Mouse (Mus musculus) retina, postnatal 7 days (tissue): ENCODE results near the gene G3bp1.

ENCODE experiments used
- DNase-seq: peaks from one replicate; pipeline ENCODE4 v3.0.0-alpha.2; 2012; ENCODE audit warnings: low read depth, low spot score

G3bp1 gene

DNA sequence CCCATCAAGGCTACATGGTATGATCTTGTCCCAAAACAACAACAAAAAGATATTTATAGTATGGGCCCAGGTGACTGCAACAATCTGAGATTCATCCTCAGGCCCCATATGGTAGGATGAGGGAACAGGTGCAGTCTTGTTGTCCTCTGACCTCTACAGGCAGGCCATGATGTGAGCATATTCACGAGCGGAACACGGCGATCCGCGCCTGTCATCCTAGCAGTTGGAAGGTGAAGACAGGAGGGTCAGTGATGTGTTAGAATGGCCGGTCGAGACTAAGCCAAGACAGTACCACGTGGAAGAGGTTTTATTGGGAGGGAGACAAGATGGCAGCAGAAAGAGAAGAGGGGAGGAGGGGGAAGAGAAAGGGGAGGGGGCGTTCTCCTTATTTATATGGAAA is 4.8 kb upstream of the G3bp1 start:
- DNase-seq: no peak

DNA sequence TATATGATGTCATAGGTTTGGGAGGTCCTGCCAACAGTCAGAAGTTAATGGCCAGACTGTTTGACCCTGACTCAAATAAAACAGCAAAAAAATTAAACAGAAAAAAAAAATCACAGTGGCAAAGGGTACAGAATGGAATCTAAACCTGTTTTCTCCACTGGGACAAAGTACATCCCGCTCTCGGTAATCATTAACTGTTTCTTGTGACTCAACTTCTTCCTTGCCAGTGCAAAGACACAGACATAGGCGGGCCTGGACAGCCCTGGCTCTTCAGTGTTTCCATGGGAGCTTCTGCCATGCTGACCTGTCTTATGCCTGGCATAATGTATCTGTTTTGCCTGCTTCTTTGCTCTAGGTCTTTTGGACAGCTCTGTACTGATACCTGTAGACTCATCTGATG is 4.3 kb upstream of the G3bp1 start:
- DNase-seq: no peak

DNA sequence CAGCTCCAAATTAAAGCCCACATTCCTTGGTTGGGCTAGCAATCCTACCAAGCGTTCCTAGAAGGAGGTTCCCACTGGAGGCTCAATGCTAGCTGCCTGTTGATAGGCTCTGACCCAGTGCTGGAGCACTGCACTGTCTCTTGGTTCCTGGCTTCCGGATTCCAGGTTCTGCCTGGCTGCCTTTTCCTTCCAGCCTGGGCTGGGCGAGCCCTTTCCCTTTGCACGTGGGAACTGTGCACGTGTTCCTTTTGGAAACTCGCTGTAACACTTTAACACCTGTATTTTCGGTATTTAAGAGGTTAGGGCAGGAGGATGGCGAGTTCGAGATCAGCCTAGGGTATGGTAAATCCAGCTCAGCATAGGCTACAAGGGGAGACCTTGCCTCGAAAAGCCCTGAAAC is 1.5 kb upstream of the G3bp1 start:
- no peak for DNase-seq

DNA sequence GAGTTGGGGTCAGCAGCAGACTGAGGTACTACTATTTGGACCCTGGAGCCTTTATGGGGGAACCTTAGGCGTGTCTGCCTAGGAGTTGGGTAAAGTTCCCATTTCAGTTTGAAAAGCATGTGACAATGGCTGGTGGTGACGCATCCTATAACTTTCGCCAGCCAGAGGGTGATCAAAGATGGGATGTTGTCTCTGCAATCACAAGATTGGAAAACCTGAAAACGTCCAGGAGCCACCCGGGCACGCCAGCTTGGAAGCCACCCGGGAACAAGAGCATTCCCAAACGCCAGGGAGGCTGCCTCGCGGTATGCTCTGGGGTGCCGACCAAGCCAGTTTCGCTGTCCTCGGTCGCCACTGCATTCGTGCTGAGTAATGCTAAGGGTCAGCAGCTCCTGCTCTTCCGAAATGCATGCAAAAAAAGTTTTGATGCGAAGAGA is 856 bp upstream of the G3bp1 start:
- no peak for DNase-seq

DNA sequence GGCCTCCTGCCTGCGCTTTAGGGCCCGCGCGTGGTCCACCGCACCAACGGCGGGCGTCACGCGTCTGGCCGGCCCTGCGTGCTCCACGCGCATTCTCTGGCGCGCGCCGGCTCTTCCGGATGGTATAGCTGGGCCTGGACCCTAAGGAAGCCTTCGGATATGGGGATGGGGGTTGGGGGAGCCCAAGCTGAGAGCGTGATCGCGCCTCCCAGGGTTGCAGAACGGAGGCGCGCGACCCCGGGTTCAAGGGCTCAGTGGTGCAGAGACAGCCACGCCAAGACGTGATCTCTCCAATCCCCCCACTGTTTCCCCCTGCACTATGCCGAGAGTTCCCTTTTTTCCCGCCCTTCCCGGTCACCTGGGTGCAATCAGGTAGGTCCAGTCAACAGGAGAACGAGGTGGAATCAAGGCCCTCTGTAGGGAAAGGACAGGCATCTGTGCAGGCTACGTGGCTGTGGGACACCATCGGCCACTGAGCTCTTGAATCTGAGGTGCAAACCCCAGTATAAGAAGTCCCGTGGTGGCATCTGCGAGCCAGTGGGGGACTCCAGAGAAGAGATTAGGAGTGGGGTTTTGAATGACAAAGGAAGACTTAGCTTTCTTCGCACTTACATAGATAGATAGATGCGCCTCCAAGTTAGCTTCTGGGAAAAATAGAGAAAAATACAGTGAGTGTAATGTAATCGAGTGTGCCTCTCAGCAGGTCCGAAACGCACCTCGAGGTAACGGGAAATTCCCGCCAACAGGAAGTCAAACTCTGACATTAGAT is 622 bp downstream of the G3bp1 start:
- DNase-seq: no peak

DNA sequence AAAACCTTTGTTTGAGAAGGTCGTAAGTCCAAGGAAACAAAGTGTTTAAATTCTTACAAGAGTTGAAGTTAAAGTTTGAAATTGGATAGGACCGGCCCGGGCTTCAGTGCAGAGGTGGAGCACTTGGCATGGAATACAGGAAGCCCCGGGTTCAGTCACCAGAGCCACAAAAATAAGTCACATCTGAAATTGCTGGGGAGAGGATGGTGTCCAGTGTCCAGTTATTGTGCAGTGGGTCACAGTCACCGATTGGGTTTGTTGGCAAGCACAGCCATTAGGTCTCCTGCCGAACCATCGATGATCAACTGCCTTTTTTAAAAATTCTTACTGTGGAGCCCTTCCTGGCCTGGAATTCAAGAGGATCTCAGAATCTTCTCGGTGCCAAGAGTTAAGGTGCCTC is 1.3 kb downstream of the G3bp1 start:
- no peak for DNase-seq

DNA sequence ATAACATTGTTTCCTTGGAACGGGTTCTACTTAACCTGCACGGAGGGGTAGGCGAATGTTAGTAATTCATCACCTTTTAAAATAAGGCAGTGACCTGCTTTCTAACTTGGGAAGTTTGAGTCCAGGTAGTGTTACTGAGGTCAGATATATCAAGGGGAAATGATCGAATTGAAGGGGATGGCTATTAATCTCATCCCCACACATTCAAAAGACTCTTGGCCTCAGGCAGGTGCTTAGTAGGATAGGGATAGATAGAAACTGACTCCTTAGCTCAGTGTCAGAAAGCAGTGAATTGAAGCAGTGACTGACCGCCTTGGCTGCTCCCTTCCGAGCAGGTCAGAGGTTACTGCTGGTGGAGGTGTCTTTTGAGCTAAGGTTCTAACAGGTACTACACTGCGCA is 2.0 kb downstream of the G3bp1 start:
- no peak for DNase-seq

DNA sequence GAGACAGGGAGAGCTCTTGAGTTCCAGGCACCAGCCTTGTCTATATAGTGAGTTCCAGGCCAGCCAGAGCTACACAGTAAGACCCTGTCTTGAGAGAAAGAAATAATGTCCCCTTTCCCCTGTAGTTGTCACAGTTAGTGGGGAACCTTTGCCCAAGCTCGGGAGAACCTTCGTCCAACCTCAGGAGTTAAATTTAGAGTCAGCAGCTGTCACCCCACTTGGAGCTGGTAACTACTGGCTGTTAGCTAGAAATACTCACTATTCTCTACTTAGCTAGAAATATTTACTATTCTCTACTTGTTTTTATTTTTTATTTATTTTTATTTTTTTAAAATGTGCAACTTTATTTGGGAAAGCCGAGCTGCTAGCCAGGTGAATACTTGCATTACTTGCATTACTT is 3.7 kb downstream of the G3bp1 start:
- DNase-seq: no peak

DNA sequence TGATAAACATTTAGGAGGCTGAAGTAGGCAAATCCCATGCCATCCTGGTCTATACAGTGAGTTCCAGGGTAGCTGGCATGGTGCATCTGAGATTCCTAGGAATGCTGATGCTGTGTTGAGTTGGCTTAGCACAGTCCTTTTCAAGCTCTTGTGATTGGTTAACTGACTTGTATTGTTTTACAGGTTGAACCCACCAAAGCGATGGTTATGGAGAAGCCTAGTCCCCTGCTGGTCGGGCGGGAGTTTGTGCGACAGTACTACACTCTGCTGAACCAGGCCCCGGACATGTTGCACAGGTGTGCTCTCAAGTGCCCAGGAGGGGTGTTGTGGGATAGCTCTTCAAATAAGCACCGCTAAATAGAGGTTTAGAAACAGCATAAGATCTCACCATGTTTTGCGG is 16.0 kb downstream of the G3bp1 start:
- DNase-seq: no peak

DNA sequence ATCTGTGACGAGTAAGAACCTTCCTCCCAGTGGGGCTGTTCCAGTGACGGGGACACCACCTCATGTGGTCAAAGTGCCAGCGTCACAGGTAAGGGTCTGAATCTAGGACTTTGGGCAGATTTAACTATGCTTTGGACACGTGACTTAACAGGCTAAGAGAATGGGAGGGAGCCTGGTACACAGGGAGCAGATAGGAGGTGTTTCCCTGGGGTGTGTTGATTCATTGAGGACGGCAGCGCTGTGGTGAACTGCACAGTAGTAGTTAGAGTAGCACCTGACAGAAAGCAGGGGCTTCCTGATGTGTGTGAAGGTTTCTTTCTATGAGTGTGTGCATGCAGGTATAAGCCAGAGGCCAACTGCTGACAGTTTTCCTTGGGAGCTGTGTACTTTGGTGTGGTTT is 26.7 kb downstream of the G3bp1 start:
- DNase-seq: no peak

DNA sequence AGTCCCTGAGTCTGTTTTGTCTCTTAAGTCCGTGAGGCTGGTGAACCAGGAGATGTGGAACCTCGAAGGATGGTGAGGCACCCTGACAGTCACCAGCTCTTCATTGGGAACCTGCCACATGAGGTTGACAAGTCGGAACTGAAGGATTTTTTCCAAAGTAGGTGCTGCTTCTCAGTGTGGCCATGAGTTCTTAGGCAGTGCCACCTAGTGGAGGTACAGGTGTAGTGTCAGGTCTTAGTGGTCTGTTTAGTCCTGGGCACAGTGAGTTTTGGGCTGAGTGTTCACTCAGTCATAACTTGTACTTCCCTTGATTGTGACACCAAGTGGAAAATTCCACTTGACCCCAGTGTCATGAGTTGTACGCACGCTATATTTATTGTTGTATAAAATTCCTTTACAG is 28.4 kb downstream of the G3bp1 start:
- peak; percentile 25 for DNase-seq

DNA sequence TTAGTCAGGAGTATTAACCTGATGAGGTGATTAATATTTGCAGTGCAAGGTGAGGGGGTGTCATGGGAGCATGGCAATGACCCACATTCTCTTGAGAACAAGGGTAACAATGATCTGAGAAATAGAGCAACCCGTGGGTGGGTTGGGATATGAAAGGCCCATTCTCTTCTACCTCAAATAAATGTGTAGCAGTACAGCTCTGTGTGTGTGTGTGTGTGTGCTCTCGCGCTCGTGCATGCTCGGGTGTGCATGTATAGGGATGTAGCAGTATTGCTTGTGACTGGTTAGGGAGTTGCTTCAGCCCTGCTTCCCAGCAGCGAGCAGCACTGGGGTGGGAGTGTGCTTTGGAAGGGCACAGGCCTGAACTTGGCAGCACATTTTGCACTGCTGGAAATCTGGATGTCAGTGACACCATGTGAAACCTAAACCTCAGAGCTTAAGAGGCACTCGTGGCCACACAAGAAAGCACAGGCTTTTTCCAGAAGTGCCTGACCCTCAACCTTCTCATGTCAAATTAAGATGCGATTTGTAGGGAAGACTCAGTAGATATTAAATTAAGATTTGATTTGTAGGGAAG is 32.6 kb downstream of the G3bp1 start:
- DNase-seq: no peak

DNA sequence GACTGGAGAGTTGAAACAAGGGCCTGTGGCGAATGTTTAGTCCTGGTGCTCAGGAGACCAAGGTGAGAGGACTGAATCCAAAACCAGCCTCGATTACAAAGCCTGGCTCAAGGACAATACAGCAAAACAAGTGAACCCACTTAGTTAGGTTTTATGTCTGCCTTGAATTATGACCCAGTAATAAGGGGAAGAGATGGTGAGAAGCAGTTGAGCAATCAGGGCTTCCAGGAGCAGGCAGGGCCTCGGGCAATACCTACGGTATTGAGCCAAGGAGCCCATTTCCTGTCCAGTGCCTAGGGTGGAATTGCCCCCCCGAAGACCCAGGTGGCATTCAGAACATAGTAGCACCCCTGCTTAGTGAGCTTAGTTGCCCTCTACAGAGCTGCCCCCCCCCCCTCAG is 33.4 kb downstream of the G3bp1 start:
- DNase-seq: no peak

DNA sequence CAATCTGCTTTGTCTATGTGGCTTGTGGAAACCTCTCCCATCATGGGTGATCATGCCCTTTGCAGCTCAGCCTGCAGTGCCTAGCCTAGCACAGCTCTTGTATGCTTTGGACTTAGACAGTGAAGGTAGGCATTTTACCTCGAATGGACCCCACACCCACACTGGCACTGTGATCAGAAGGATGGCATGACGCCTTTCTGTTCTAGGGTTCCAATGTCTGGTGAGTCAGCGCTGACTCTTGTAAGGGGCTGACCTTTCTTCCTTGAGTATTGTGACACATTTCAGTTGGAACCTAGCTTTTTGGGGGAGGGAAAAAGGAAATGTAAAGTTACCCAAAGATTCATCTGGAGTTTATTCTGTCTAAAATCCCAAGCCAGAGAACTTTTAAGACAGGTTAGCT is 36.0 kb downstream of the G3bp1 start:
- no peak for DNase-seq

DNA sequence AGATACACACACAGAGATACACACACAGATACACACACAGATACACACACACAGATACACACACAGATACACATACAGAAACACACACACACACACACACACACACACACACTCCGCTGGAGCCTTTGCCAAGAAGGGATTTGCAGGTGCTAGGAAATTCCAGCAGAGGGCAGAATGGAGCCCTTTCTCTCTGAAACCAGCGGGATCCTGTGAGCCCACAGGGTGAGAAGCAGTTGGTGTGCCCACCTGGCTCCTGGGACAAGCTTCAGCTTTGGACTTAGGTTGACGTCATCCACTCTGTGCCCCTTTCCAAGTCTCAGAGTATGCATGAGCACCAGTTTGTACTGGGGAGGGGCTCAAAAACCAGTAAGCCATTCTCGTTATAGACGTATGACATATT is 41.9 kb downstream of the G3bp1 start:
- DNase-seq: peak; percentile 42

DNA sequence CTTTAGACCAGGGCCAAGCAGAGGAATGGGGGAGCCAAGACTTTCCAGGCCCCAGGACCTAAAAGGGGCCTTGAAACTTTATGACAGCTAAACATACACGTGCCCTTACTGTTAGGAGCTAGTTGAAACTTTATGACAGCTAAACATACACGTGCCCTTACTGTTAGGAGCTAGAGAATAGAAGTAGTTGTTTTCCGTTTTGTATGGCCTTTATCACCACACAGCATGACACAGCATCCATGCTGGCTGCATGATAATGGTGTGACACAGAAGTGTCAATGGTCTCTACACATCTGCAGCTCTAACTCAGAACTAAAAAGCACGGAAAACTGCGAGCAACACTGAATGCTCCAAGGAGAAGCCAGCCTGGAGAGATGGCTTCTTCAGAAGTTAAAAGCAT is 48.2 kb downstream of the G3bp1 start:
- no peak for DNase-seq

DNA sequence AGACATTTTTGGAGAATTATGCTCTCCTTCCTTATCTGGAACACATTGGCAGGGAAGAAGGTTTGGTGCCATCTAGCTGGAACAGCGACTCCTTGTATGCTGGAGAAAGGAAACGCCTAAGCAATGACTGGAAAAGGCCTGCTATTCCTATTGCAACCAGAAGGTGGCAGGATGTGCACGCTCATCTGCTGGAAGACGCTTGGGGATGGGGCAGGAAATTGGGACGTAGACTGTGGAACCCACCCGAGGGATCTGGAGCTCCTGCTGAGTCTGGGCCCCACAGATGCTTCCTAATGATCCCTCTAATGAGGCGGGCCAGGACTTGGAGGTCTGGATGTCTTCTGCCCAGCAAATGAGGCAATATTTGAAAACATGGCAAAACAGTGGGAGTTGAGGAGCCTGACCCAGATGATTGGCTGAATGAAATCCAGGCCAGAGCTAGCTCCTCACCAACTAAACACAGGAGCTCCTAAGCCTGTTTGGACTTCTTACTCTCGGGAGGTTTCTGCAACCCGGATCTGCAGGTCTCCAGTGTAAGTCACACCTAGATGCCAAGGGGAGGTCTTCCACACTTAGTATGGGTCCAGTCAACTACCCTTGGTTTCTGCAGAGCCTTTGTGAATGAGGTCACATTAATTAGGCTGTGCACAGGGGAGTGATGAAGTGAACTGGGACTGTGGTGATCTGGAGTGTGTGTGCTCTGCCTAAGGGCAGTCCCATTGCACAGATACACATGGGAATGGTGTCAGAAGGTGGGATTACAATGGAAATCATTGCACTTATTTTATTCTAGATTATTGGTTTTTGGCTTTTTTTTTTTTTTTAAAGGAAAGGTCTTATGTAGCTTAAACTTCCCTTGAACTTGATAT is 49.6 kb downstream of the G3bp1 start:
- peak; percentile 61 for DNase-seq

DNA sequence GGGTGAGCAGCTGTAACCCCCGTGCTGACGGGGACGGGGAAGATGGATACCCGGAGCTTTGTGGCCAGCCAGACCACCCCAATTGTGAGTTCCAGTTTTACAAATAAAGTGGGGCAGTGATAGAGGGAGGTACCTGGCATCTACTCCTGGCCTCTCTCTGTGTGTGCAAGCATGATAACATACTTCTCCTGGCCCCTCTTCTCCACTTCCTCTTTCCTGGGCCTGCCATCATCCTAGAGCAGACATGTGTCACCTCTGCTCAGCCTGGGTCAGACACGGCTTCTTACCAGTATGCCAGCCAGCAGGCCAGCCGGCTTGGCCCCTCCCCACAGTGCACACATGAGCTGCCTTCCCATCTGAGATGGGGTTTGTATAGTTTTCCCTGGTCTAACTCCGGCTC is 61.3 kb downstream of the G3bp1 start:
- DNase-seq: no peak

DNA sequence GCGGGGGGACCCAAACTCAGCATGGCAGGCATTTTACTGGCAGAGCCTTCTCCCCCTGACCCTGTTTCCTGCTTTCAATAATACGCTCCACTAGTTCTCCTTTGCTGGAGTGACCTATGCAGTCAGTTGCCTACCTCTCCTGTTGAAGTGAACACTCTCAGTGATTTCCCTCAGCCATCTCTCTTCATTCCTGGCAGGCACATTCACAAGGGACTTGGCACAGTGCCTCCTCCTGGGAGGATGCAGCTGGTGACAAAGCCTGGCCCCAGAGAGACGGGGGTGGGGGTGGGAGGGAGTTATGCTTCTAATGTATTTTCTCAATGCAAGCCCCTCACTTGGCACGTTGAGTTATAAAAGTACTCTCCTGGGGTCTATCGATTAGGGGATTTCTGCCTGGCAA is 63.9 kb downstream of the G3bp1 start:
- peak; percentile 20 for DNase-seq

DNA sequence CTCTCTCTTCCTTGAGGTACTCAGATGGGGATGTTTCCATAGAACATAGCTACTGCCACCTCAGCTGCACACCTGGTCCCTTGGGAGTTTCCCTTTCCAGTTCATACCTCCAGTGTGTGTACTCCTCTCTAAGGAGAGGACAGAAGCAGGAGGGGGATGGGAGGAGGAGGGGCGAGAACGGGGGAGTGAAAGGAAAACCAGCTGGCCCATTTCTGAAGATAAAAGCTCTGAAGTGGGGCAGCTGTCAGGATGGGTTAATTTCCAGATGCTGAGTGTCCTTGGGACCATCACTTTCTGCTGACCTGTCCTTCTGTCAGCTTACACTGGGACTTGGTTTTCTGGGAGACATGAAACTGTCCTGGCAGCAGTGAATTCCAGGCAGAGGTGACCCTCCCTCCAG is 65.3 kb downstream of the G3bp1 start:
- no peak for DNase-seq

DNA sequence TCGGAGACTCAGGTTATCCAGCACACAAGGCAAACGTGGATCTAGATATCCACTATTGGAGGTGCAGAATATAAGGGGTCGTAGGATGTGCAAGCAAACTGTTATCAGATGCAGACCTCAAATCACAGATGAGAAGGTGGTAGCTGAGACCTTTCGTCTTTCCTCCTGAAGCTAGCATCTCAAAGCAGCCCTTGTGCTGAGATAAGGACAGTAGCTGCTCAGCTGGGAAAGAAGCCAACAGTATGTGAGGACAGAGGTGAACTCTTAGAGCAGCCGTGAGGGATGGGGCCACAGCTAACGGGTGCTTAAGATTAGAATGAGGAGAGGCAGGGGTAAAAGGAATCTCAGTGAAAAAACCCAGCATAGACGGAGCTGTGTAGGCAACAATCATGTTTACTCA is 72.6 kb downstream of the G3bp1 start:
- no peak for DNase-seq

DNA sequence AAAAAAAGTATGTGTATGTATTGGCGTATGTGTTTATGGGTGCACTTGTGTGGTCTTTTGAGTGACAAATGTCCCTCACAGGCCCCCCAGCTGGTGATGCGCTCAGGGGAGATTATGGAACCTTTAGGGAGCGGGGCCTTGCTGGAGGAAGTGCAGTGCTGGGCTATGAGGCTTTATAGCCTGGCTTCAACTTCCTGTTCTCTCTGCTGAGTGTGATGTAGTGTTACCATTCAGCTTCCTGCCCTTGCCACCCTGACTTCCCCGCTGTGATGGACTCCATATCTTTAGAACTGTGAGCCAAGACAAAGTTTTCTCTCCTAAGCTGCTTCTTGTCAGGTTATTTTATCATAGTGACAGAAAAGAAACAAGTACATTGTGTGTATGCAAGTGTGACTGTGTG is 73.2 kb downstream of the G3bp1 start:
- DNase-seq: no peak

DNA sequence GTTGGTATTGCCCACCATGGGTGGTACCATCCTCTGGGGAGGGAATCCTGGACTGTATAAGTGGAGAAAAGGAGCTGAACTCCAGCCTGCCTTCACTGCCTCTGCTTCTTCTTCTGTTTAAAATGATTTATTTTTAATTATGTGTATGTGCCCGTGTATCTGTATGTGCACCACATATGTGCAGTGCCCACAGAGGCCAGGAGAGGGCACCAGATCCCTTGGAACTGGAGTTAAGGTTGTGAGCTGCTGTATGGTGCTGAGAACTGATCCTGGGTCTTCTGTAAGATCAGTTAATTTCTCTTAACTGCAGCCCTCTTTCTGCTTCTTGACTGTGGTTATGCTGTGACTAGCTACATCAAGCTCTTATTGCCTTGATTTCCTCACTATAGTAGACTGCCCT is 76.2 kb downstream of the G3bp1 start:
- no peak for DNase-seq
